Mouse (Mus musculus) MEL (cell line): ENCODE results near the gene Mylk. TPM values are rescaled to one million over a fixed set of nuclear protein-coding genes. Genes with fewer than 3 reads are reported as not detected.

ENCODE experiments used
- DNase-seq: peaks from one replicate; pipeline ENCODE4 v3.0.0; 2011; ENCODE audit warnings: low read depth, low spot score
- H3K27ac ChIP-seq: 2 replicates; pipeline ENCODE4 v1.5.1; 2012; ENCODE audit warnings: low read depth, mild to moderate bottlenecking, control low read depth, low read length, moderate library complexity; ENCODE audit not compliant: control insufficient read depth
- H3K27me3 ChIP-seq, 2 experiments: fragments of 150-350 bp in 1 of 2; sonication (generic) in 1 of 2; 2 replicates each; pipeline ENCODE4 v1.6.1; 2012; ENCODE audit warnings: low read length in 2 of 2, mild to moderate bottlenecking in 2 of 2, improper control_type of control experiment in 1 of 2, moderate library complexity in 1 of 2; ENCODE audit not compliant: insufficient read depth in 2 of 2, control insufficient read depth in 1 of 2
- H3K36me3 ChIP-seq, 2 experiments: 2 replicates each; pipeline ENCODE4 v1.6.1; 2012 to 2014; ENCODE audit warnings: low read length in 2 of 2, improper control_type of control experiment in 1 of 2, inconsistent platforms in 1 of 2, mild to moderate bottlenecking in 1 of 2; ENCODE audit not compliant: insufficient read depth in 2 of 2, control insufficient read depth in 1 of 2
- H3K4me1 ChIP-seq, 2 experiments: fragments of 150-350 bp in 1 of 2; sonication (generic) in 1 of 2; 2 replicates each; pipeline ENCODE4 v1.6.1; 2012; ENCODE audit warnings: low read length in 2 of 2, improper control_type of control experiment in 1 of 2, mild to moderate bottlenecking in 1 of 2; ENCODE audit not compliant: insufficient read depth in 2 of 2, control insufficient read depth in 1 of 2
- H3K4me3 ChIP-seq, 2 experiments: fragments of 150-350 bp in 1 of 2; sonication (generic) in 1 of 2; 2 replicates each; pipeline ENCODE4 v1.5.1; 2012; ENCODE audit warnings: low read depth in 2 of 2, low read length in 2 of 2, mild to moderate bottlenecking in 2 of 2, moderate library complexity in 2 of 2, control low read depth in 1 of 2, improper control_type of control experiment in 1 of 2; ENCODE audit not compliant: control insufficient read depth in 1 of 2, insufficient read depth in 1 of 2
- H3K79me2 ChIP-seq: 2 replicates; pipeline ENCODE4 v1.6.1; 2012; ENCODE audit warnings: mild to moderate bottlenecking, low read length, moderate library complexity; ENCODE audit not compliant: control insufficient read depth, poor library complexity, insufficient read depth
- H3K9ac ChIP-seq: 2 replicates; pipeline ENCODE4 v1.6.1; 2012; ENCODE audit warnings: low read depth, mild to moderate bottlenecking, control low read depth, low read length, moderate library complexity; ENCODE audit not compliant: control insufficient read depth, poor library complexity, severe bottlenecking
- H3K9me3 ChIP-seq: fragments of 150-350 bp; sonication (generic); replicated peaks from 2 replicates; pipeline ENCODE4 v1.6.1; 2012; ENCODE audit warnings: mild to moderate bottlenecking, low read length, improper control_type of control experiment, moderate library complexity; ENCODE audit not compliant: insufficient read depth
- CHD1 ChIP-seq: IDR thresholded peaks from 2 replicates; pipeline ENCODE4 v1.6.1; 2012; ENCODE audit warnings: low read depth, mild to moderate bottlenecking, inconsistent platforms, low read length, improper control_type of control experiment
- EP300 ChIP-seq, 2 experiments: IDR thresholded peaks; 2 replicates each; pipeline ENCODE4 v1.6.1; 2011; ENCODE audit warnings: improper control_type of control experiment in 2 of 2, low read length in 2 of 2, low read depth in 1 of 2, mild to moderate bottlenecking in 1 of 2
- ETS1 ChIP-seq: IDR thresholded peaks from 2 replicates; pipeline ENCODE4 v1.6.1; 2012; ENCODE audit warnings: low read depth, mild to moderate bottlenecking, inconsistent platforms, low read length, improper control_type of control experiment, moderate library complexity
- GABPA ChIP-seq: IDR thresholded peaks from 2 replicates; pipeline ENCODE4 v1.6.1; 2012; ENCODE audit warnings: low read depth, mild to moderate bottlenecking, inconsistent platforms, low read length, improper control_type of control experiment, moderate library complexity
- GATA1 ChIP-seq: IDR thresholded peaks from 2 replicates; pipeline ENCODE4 v1.6.1; 2011; ENCODE audit warnings: low read depth, low read length, improper control_type of control experiment
- HCFC1 ChIP-seq: IDR thresholded peaks from 2 replicates; pipeline ENCODE4 v1.6.1; 2012; ENCODE audit warnings: low read depth, mild to moderate bottlenecking, inconsistent platforms, low read length, improper control_type of control experiment, moderate library complexity
- KAT2A ChIP-seq: conservative IDR thresholded peaks from 2 replicates; pipeline ENCODE4 v1.6.1; 2012; ENCODE audit warnings: low read depth, low read length, improper control_type of control experiment, inconsistent platforms
- MAFK ChIP-seq: IDR thresholded peaks from 2 replicates; pipeline ENCODE4 v1.6.1; 2011; ENCODE audit warnings: low read depth, mild to moderate bottlenecking, low read length, improper control_type of control experiment, borderline replicate concordance
- MAX ChIP-seq: IDR thresholded peaks from 2 replicates; pipeline ENCODE4 v1.6.1; 2011; ENCODE audit warnings: low read length, improper control_type of control experiment
- MEF2A ChIP-seq: IDR thresholded peaks from 2 replicates; pipeline ENCODE4 v1.6.1; 2014; ENCODE audit warnings: low read depth, mild to moderate bottlenecking, inconsistent platforms, low read length, improper control_type of control experiment; ENCODE audit not compliant: poor library complexity, insufficient replicate concordance, severe bottlenecking; ENCODE audit errors: extremely low read depth
- MXI1 ChIP-seq: IDR thresholded peaks from 2 replicates; pipeline ENCODE4 v1.6.1; 2011; ENCODE audit warnings: mild to moderate bottlenecking, low read depth, low read length, improper control_type of control experiment
- MYC ChIP-seq: IDR thresholded peaks from 2 replicates; pipeline ENCODE4 v1.6.1; 2011; ENCODE audit warnings: low read depth, mild to moderate bottlenecking, low read length, improper control_type of control experiment, moderate library complexity
- NRF1 ChIP-seq: IDR thresholded peaks from 2 replicates; pipeline ENCODE4 v1.6.1; 2014; ENCODE audit warnings: low read depth, mild to moderate bottlenecking, inconsistent platforms, low read length, improper control_type of control experiment, moderate library complexity; ENCODE audit not compliant: poor library complexity, insufficient read depth, severe bottlenecking
- POLR2AphosphoS5 ChIP-seq: IDR thresholded peaks from 2 replicates; pipeline ENCODE4 v1.6.1; 2012; ENCODE audit warnings: low read depth, borderline replicate concordance, mild to moderate bottlenecking, inconsistent platforms, low read length, moderate library complexity, mixed read lengths
- RCOR1 ChIP-seq: IDR thresholded peaks from 2 replicates; pipeline ENCODE4 v1.6.1; 2012; ENCODE audit warnings: low read depth, mild to moderate bottlenecking, inconsistent platforms, low read length, improper control_type of control experiment
- TBP ChIP-seq: IDR thresholded peaks from 2 replicates; pipeline ENCODE4 v1.8.0; 2011; ENCODE audit warnings: low read depth, low read length, improper control_type of control experiment
- UBTF ChIP-seq: IDR thresholded peaks from 2 replicates; pipeline ENCODE4 v1.6.1; 2012; ENCODE audit warnings: low read depth, mild to moderate bottlenecking, inconsistent platforms, low read length, improper control_type of control experiment, moderate library complexity, borderline replicate concordance; ENCODE audit not compliant: insufficient read depth
- USF2 ChIP-seq, 2 experiments: IDR thresholded peaks; 2 replicates each; pipeline ENCODE4 v1.6.1; 2011 to 2012; ENCODE audit warnings: improper control_type of control experiment in 2 of 2, low read length in 2 of 2, borderline replicate concordance in 1 of 2, inconsistent platforms in 1 of 2, low read depth in 1 of 2, mild to moderate bottlenecking in 1 of 2; ENCODE audit not compliant: insufficient read depth in 1 of 2
- ZKSCAN1 ChIP-seq: IDR thresholded peaks from 2 replicates; pipeline ENCODE4 v1.6.1; 2012; ENCODE audit warnings: low read depth, mild to moderate bottlenecking, inconsistent platforms, low read length, improper control_type of control experiment, moderate library complexity
- ZMIZ1 ChIP-seq: IDR thresholded peaks from 2 replicates; pipeline ENCODE4 v1.6.1; 2012; ENCODE audit warnings: low read depth, mild to moderate bottlenecking, inconsistent platforms, low read length, improper control_type of control experiment, moderate library complexity
- ZNF384 ChIP-seq: IDR thresholded peaks from 2 replicates; pipeline ENCODE4 v1.6.1; 2012; ENCODE audit warnings: low read depth, mild to moderate bottlenecking, inconsistent platforms, low read length, improper control_type of control experiment
- polyA plus RNA-seq, 2 experiments: library from polyadenylated mRNA; stranded (reverse) in 1 of 2; unstranded in 1 of 2; fragments of >175 nt in 1 of 2; fragments of >200 nt in 1 of 2; gene quantifications; 2 replicates each; pipeline versions ENCODE4 v1.2.1 to v1.2.4; 2012; ENCODE audit warnings: low replicate concordance in 2 of 2, low read depth in 1 of 2; ENCODE audit not compliant: insufficient read length in 2 of 2, insufficient read depth in 1 of 2, missing spikeins in 1 of 2
- total RNA-seq: library from RNA; depleted of rRNA; stranded (reverse); fragments of 300-350 nt; gene quantifications from 2 replicates; pipeline ENCODE4 v1.2.3, GENCODE M21; 2012

The Mylk gene
- total and polyA plus RNA-seq, 3 experiments, result not detected

- Histone ChIP-seq H3K79me2 (no peaks in the 10 kb centered on the region), H3K4me1 (no peaks in the 10 kb centered on the region), H3K27me3 (no peaks in the 10 kb centered on the region), H3K9ac (no peak overlapping the region), H3K4me3 (no peak overlapping the region), H3K36me3 (no peaks in the 10 kb centered on the region), H3K27ac (no peak overlapping the region), H3K9me3 (no peaks in the 10 kb centered on the region)
- no peak for DNase-seq
- TF ChIP-seq GABPA (no peak), ZMIZ1 (no peak), UBTF (no peak), MYC (no peak), ZKSCAN1 (no peak), MAFK (no peak), RCOR1 (no peak), NRF1 (no peak), KAT2A (no peak), HCFC1 (no peak)
Measured at GRCm38 (mm10) chr16:34834477-34834876, 89.5 kb downstream of the Mylk start.

DNA sequence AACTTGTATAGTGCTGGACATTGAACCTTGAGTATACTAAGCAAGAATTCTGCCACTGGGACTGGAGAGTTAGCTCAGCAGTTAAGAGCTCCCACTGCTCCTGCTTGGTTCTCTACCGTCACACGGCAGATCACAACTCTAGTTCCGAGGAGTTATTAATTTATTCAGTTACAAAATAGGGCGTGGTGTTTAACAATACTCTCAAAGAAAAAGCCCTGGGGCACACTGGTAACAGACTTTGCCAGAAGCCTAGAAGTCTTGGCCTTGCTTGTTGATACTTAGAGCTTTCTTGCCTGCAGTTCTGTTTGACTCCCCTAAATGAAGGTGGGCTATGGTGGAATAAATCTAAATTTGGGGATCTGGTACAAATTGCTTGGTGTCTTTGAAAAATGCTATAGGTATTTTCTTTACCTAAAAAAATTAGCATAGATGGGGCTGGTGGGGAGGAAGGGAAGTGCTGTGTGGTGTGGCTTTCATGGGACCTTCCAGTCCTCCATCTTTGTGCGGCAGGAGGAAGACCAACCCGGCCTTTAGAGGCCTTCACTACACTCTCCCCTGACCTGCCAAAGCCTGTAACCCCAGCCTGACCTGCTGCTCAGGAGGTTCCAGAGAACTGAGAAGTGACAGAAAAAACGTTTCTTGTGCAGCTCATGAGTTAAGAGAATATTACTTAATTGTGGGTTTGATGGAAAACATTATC, 94.1 kb downstream of the Mylk start:
- no peak for TF ChIP-seq MEF2A
- no peak for TF ChIP-seq EP300 (IDR thresholded peaks at IDR 0.05; ENCODE audit: low read depth in 1 of 2, low read length in 2 of 2)
- TF ChIP-seq POLR2AphosphoS5, result no peak
- TF ChIP-seq KAT2A, result no peak
- TF ChIP-seq HCFC1, result no peak
- TF ChIP-seq GABPA, result no peak
- no peak for TF ChIP-seq TBP
- TF ChIP-seq UBTF, result no peak
- no peak for TF ChIP-seq GATA1
- no peak for TF ChIP-seq ZKSCAN1
- no peak for TF ChIP-seq USF2 (IDR thresholded peaks at IDR 0.05; ENCODE audit: borderline replicate concordance in 1 of 2, insufficient read depth in 1 of 2, low read depth in 1 of 2, low read length in 2 of 2)
- no peak for TF ChIP-seq MAFK
- TF ChIP-seq ETS1, result no peak
- TF ChIP-seq MXI1, result no peak
- TF ChIP-seq MAX, result no peak
- no peak for TF ChIP-seq CHD1
- TF ChIP-seq ZNF384, result no peak
- no peaks in the 10 kb centered on the region for H3K79me2 ChIP-seq
- no peaks in the 10 kb centered on the region for H3K36me3 ChIP-seq
- H3K9ac ChIP-seq, result no peak overlapping the region
- H3K9me3 ChIP-seq, result no peaks in the 10 kb centered on the region
- no peak overlapping the region for H3K4me3 ChIP-seq
- no peak overlapping the region for H3K27ac ChIP-seq
- no peak for DNase-seq
- no peaks in the 10 kb centered on the region for H3K4me1 ChIP-seq
- H3K27me3 ChIP-seq, result no peaks in the 10 kb centered on the region
